Mouse (Mus musculus) forebrain, embryonic 11.5 days (tissue): ENCODE data around the gene Zfp58. TPM values are rescaled to one million over a fixed set of nuclear protein-coding genes. Genes with fewer than 3 reads are reported as not detected.
"Not testable (repeated sequence)": the region's sequence is repeated elsewhere in the genome, so short reads cannot be mapped to it uniquely, and the experiment has no call there.

ENCODE experiments used
- ATAC-seq: fragments of 200-750 bp; cut with Nextera tagmentation; replicated peaks from 2 replicates; pipeline ENCODE4 v1.8.0; 2017; ENCODE audit warnings: moderate TSS enrichment; ENCODE audit not compliant: low FRiP score
- DNase-seq: peaks from one replicate; pipeline ENCODE4 v3.0.0-alpha.2; 2017; ENCODE audit warnings: low spot score
- H3K27ac ChIP-seq: fragments of 300-500 bp; sonication (generic); 2 replicates; pipeline ENCODE4 v1.5.1; 2014; ENCODE audit warnings: low read depth, low read length
- H3K27me3 ChIP-seq: fragments of 300-500 bp; sonication (generic); 2 replicates; pipeline ENCODE4 v1.6.1; 2014; ENCODE audit warnings: mild to moderate bottlenecking, low read length, mixed read lengths; ENCODE audit not compliant: control insufficient read depth, insufficient read depth
- H3K36me3 ChIP-seq: fragments of 300-500 bp; sonication (generic); 2 replicates; pipeline ENCODE4 v1.6.1; 2014; ENCODE audit warnings: mild to moderate bottlenecking, low read length, moderate library complexity, mixed read lengths; ENCODE audit not compliant: control insufficient read depth, insufficient read depth
- H3K4me1 ChIP-seq: fragments of 300-500 bp; sonication (generic); replicated peaks from 2 replicates; pipeline ENCODE4 v1.6.1; 2014; ENCODE audit warnings: low read length, mixed read lengths; ENCODE audit not compliant: control insufficient read depth, insufficient read depth
- H3K4me2 ChIP-seq: fragments of 300-500 bp; sonication (generic); 2 replicates; pipeline ENCODE4 v1.6.1; 2014; ENCODE audit warnings: low read depth, mild to moderate bottlenecking, low read length, moderate library complexity, mixed read lengths; ENCODE audit not compliant: severe bottlenecking
- H3K4me3 ChIP-seq: fragments of 300-500 bp; sonication (generic); 2 replicates; pipeline ENCODE4 v1.5.1; 2014; ENCODE audit warnings: low read depth, low read length
- H3K9ac ChIP-seq: fragments of 300-500 bp; sonication (generic); 2 replicates; pipeline ENCODE4 v1.6.1; 2014; ENCODE audit warnings: low read length
- H3K9me3 ChIP-seq: fragments of 300-500 bp; sonication (generic); 2 replicates; pipeline ENCODE4 v1.6.1; 2016; ENCODE audit warnings: low read length, mixed read lengths; ENCODE audit not compliant: control insufficient read depth
- WGBS: fragments of 180-500 bp; shearing (Covaris S2); extraction: QIAGEN DNeasy Blood & Tissue Kit; methylation state at CpG from one replicate; pipeline ENCODE4 v1.1.7; 2014; 5-methylcytosine and 5-hydroxymethylcytosine counted together
- polyA plus RNA-seq: library from polyadenylated mRNA; unstranded; fragments of >200 nt; fragmentation: Nextera tagmentation; extraction: Ambion mirVana; gene quantifications from 2 replicates; pipeline ENCODE4 v1.2.1, GENCODE M21; 2014

The Zfp58 gene
- polyA plus RNA-seq, 1 experiment from 2014 or later, result 14.3 TPM

GRCm38 (mm10) chr13:67481528-67481927 lies 18.8 kb downstream of the Zfp58 start:
- no peaks in the 10 kb centered on the region for H3K27me3 ChIP-seq
- no peak overlapping the region for H3K4me3 ChIP-seq
- no peaks in the 10 kb centered on the region for H3K4me1 ChIP-seq
- no peaks in the 10 kb centered on the region for H3K9me3 ChIP-seq
- H3K9ac ChIP-seq, result no peak overlapping the region
- WGBS, result 67% methylated on average over 4 of the region's 4 CpGs
- no peak for DNase-seq
- no peaks in the 10 kb centered on the region for H3K36me3 ChIP-seq
- H3K27ac ChIP-seq, result no peak overlapping the region
- no peak for ATAC-seq
- H3K4me2 ChIP-seq, result no peak overlapping the region

- Histone ChIP-seq H3K27me3 (no peaks in the 10 kb centered on the region), H3K4me2 (no peak overlapping the region), H3K4me3 (no peak overlapping the region), H3K4me1 (no peaks in the 10 kb centered on the region), H3K36me3 (no peaks in the 10 kb centered on the region; the same call in 1 of the 2 replicates), H3K9me3 (no peaks in the 10 kb centered on the region), H3K27ac (no peak overlapping the region), H3K9ac (no peak overlapping the region)
- WGBS, result 85% methylated on average over 3 of the region's 3 CpGs
- no peak for ATAC-seq
- no peak for DNase-seq
These were observed 31.1 kb downstream of the Zfp58 start for GRCm38 (mm10) chr13:67469274-67469673.

GRCm38 (mm10) chr13:67463506-67464185 lies 36.7 kb downstream of the Zfp58 start:
- H3K4me1 ChIP-seq, ATAC-seq, H3K27me3 ChIP-seq, H3K4me3 ChIP-seq, H3K36me3 ChIP-seq, DNase-seq, H3K9me3 ChIP-seq, H3K9ac ChIP-seq, H3K4me2 ChIP-seq, H3K27ac ChIP-seq: not testable (repeated sequence)
- 86% methylated on average over 2 of the region's 5 CpGs for WGBS

GRCm38 (mm10) chr13:67452021-67452309 lies 48.4 kb downstream of the Zfp58 start:
- DNase-seq (no peak), ATAC-seq (peak; percentile 22; the same call in 1 of the 2 replicates)
- no peaks in the 10 kb centered on the region for H3K36me3 ChIP-seq
- H3K4me1 ChIP-seq, result no peaks in the 10 kb centered on the region
- peak overlapping the region; percentile 57; the same call in 1 of the 2 replicates for H3K9ac ChIP-seq
- H3K4me3 ChIP-seq, result peak overlapping the region; percentile 49
- H3K27me3 ChIP-seq, result no peaks in the 10 kb centered on the region
- no peaks in the 10 kb centered on the region for H3K9me3 ChIP-seq
- no peak overlapping the region for H3K27ac ChIP-seq
- H3K4me2 ChIP-seq, result peak overlapping the region; percentile 58; the same call in 1 of the 2 replicates
- WGBS, result 2% methylated on average over 3 of the region's 3 CpGs

- 2% methylated on average over 20 of the region's 20 CpGs for WGBS
- H3K27ac ChIP-seq, result no peak within 1 kb of the TSS
- H3K27me3 ChIP-seq, result no peaks in the 10 kb centered on the region
These were observed 49.0 kb downstream of the Zfp58 start, which contains the start of gene Zfp874a for GRCm38 (mm10) chr13:67451172-67452020. Gene Zfp874a (minus strand): TSS chr13:67451624.

More at GRCm38 (mm10) chr13:67451172-67452020, 49.0 kb downstream of the Zfp58 start, which contains the start of gene Zfp874a:
- H3K9ac ChIP-seq, result peak within 1 kb of the TSS; percentile 57
- peak within 1 kb of the TSS; percentile 49 for H3K4me3 ChIP-seq
- H3K4me1 ChIP-seq, result no peaks in the 10 kb centered on the region
- ATAC-seq (peak; percentile 96), DNase-seq (peak; percentile 76)
- peak within 1 kb of the TSS; percentile 58 for H3K4me2 ChIP-seq
- H3K36me3 ChIP-seq, result no peaks in the 10 kb centered on the region
- no peaks in the 10 kb centered on the region for H3K9me3 ChIP-seq

Other genes starting within 250 kb of the Zfp58 start
- gene Zfp458, start 222.1 kb downstream of the Zfp58 start, polyA plus RNA-seq, result 1.5 and 1.9 TPM in 2 replicates
- gene Zfp457, start 194.1 kb downstream of the Zfp58 start, polyA plus RNA-seq, result 0.36 and 0.56 TPM in 2 replicates
- 1.7 and 2.3 TPM in 2 replicates for gene Zfp595, start 168.0 kb downstream of the Zfp58 start, polyA plus RNA-seq
- gene Gm28044, start 140.0 kb downstream of the Zfp58 start, polyA plus RNA-seq, result 1.6 and 2.1 TPM in 2 replicates
- 0.95 and 1.1 TPM in 2 replicates for gene Zfp953, start 139.9 kb downstream of the Zfp58 start, polyA plus RNA-seq
- gene Gm28041, start 124.8 kb downstream of the Zfp58 start, polyA plus RNA-seq, result not detected in 2 replicates
- 0.79 and 0.81 TPM in 2 replicates for gene Zfp456, start 124.7 kb downstream of the Zfp58 start, polyA plus RNA-seq
- 3.7 and 4.4 TPM in 2 replicates for gene Zfp429, start 100.7 kb downstream of the Zfp58 start, polyA plus RNA-seq
- gene Zfp459, start 79.1 kb downstream of the Zfp58 start, polyA plus RNA-seq, result 0.56 and 0.76 TPM in 2 replicates
- gene Zfp874a, start 48.9 kb downstream of the Zfp58 start, polyA plus RNA-seq, result 5.2 and 6.0 TPM in 2 replicates
- 0.79 and 0.84 TPM in 2 replicates for gene Zfp874b, start 16.3 kb downstream of the Zfp58 start, polyA plus RNA-seq
- 0.19 TPM in 1 of 2 replicates, not detected in the other for gene Gm26965, start 25.6 kb upstream of the Zfp58 start, polyA plus RNA-seq
- gene Zfp87, start 25.6 kb upstream of the Zfp58 start, polyA plus RNA-seq, result 27.3 and 29.5 TPM in 2 replicates
- gene Zfp748, start 53.3 kb upstream of the Zfp58 start, polyA plus RNA-seq, result 16.9 and 19.2 TPM in 2 replicates
- 4.1 and 5.5 TPM in 2 replicates for gene Zfp729b, start 109.2 kb upstream of the Zfp58 start, polyA plus RNA-seq
- gene Gm49345, start 137.2 kb upstream of the Zfp58 start, polyA plus RNA-seq, result not detected in 2 replicates
- gene Zfp729a, start 137.2 kb upstream of the Zfp58 start, polyA plus RNA-seq, result 3.4 and 4.5 TPM in 2 replicates
- 12.8 and 13.6 TPM in 2 replicates for gene Zfp738, start 186.5 kb upstream of the Zfp58 start, polyA plus RNA-seq
- 4.9 and 5.9 TPM in 2 replicates for gene Zfp65, start 228.6 kb upstream of the Zfp58 start, polyA plus RNA-seq